Mouse (Mus musculus) kidney, postnatal 14 days (tissue): Measurements from ENCODE around the gene Tmbim4.
"Not testable (repeated sequence)": the region's sequence is repeated elsewhere in the genome, so short reads cannot be mapped to it uniquely, and the experiment has no call there.

Experiments used
- DNase-seq: peaks from one replicate; pipeline ENCODE4 v3.0.0; 2022; ENCODE audit warnings: mixed read lengths

The Tmbim4 gene

GRCm38 (mm10) chr10:120197061-120197835 lies 4.1 kb upstream of the Tmbim4 start:
- DNase-seq = no peak

- DNase-seq = peak; percentile 85
Observed at GRCm38 (mm10) chr10:120201961-120202402, 592 bp downstream of the Tmbim4 start, which contains the start of gene Irak3. Irak3 (minus strand) TSS chr10:120202130.

GRCm38 (mm10) chr10:120202467-120203250 lies 1.3 kb downstream of the Tmbim4 start:
- DNase-seq = no peak

GRCm38 (mm10) chr10:120204591-120205210 lies 3.3 kb downstream of the Tmbim4 start:
- no peak for DNase-seq

- no peak for DNase-seq
Observed at GRCm38 (mm10) chr10:120208015-120208414, 6.6 kb downstream of the Tmbim4 start.

GRCm38 (mm10) chr10:120208575-120209538 lies 7.5 kb downstream of the Tmbim4 start:
- peak; percentile 93 for DNase-seq

- no peak for DNase-seq
Observed at GRCm38 (mm10) chr10:120209539-120209925, 8.1 kb downstream of the Tmbim4 start.

- DNase-seq = peak; percentile 44
Observed at GRCm38 (mm10) chr10:120210096-120210495, 8.7 kb downstream of the Tmbim4 start.

GRCm38 (mm10) chr10:120217099-120217498 lies 15.7 kb downstream of the Tmbim4 start:
- not testable (repeated sequence) for DNase-seq

- DNase-seq = no peak
Observed at GRCm38 (mm10) chr10:120218996-120219395, 17.6 kb downstream of the Tmbim4 start.

GRCm38 (mm10) chr10:120219578-120220359 lies 18.4 kb downstream of the Tmbim4 start:
- no peak for DNase-seq

GRCm38 (mm10) chr10:120220776-120221175 lies 19.4 kb downstream of the Tmbim4 start:
- no peak for DNase-seq

GRCm38 (mm10) chr10:120226871-120227661 lies 25.7 kb downstream of the Tmbim4 start, which contains the start of gene Llph:
Llph (plus strand) TSS chr10:120227070.
- peak; percentile 91 for DNase-seq

GRCm38 (mm10) chr10:120231718-120232117 lies 30.3 kb downstream of the Tmbim4 start:
- peak; percentile 56 for DNase-seq

GRCm38 (mm10) chr10:120233655-120234367 lies 32.4 kb downstream of the Tmbim4 start:
- DNase-seq = peak; percentile 67

GRCm38 (mm10) chr10:120236855-120237254 lies 35.5 kb downstream of the Tmbim4 start:
- DNase-seq = no peak

GRCm38 (mm10) chr10:120238241-120238640 lies 36.9 kb downstream of the Tmbim4 start:
- no peak for DNase-seq

GRCm38 (mm10) chr10:120239476-120239875 lies 38.1 kb downstream of the Tmbim4 start:
- DNase-seq = no peak

- no peak for DNase-seq
Observed at GRCm38 (mm10) chr10:120242421-120242820, 41.0 kb downstream of the Tmbim4 start.

GRCm38 (mm10) chr10:120245681-120246080 lies 44.3 kb downstream of the Tmbim4 start:
- no peak for DNase-seq
